Mouse (Mus musculus) urinary bladder, postnatal 14 days (tissue): Measurements from ENCODE around the gene Cbx4.

ENCODE experiments used
- DNase-seq: peaks from one replicate; pipeline ENCODE4 v3.0.0; 2021; ENCODE audit warnings: low spot score

The Cbx4 gene

GRCm38 (mm10) chr11:119041325-119041716, 44.7 kb downstream of the Cbx4 start:
- no peak for DNase-seq

DNA sequence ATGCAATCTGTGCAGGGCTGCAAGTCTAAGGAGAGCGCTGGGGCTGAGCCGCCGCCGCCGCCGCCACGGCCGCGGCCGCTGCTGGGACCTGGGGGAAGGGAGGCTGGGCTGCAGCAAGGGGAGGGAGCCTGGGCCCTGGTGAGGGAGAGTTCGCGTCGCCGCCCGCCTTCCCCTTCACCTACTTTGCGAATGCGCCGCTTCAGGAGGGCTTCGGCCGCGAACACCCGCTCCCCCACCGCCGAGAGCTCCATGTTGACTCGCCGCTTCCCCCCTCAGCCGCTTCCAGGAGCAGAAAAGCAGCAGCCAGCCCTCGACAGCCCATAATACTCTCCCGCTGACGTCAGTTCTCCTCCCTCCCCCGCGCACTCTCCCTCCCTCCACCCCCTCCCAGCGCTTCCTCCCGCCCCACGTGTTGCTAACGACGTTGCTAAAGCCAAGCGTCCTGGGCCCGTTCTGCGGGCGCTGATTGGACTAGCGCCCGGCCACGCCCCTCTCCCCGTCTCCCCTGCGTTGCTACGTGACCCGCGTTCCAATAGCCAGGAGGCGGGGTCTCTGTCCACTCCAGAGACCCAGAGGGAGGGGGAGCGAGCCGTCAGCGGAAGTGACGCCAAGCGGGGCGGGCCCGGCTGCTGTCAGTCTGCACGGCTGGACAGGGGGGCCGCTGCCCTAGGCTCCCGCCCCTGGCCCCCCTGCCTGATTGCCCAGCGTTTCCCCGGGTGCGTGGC, 45.3 kb downstream of the Cbx4 start, which contains the start of gene Cbx8:
Gene Cbx8, minus strand, starts transcription at position 370 of the 725 bp plus-strand sequence.
- DNase-seq: peak; percentile 99

- no peak for DNase-seq
Measured at GRCm38 (mm10) chr11:119039732-119040512, 46.1 kb downstream of the Cbx4 start.

- no peak for DNase-seq
Measured at GRCm38 (mm10) chr11:119038744-119039484, 47.1 kb downstream of the Cbx4 start.

GRCm38 (mm10) chr11:119037780-119038401, 48.1 kb downstream of the Cbx4 start:
- DNase-seq: no peak

DNA sequence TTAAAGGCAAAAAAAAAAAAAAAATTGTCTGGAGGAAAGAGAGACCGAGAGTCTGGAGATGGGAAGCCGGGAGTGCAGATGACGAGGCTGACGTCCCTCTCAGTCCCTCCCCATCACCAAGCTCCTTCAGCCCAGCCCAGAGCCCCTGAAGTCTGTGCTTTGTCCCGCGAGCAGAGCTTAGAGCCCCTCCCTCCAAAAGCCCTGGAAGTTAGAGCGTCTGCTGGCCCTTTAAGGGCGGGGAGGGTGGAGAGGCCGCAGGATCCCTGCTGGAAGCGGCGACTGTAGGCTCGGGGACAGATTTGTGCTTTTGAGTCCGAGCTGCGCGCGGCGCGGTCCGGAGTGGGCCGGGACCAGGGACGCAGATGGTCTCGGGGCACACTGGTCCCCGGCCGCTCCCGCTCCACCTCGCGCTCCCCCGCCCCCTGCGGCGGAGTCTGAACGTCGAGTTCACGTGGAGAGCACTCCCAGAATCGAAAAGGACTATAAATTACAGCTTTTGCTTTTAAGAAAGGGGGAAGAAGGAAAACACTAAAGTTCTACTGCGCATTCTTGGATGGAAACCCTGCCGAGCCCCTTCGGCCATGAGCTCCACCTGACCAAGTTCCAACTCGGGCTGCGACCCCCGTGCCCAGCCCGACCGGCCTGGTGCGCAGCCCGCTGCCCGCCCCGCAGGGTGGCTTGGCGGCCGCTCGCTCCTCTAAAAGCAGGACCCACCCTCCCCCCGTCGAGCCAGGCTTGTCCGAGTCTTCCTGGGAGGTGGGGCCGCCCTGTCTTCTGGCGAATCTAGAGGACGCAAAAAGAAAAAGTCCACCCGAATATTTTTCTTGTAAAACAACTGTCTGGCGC, 48.9 kb downstream of the Cbx4 start:
- DNase-seq: peak; percentile 49

GRCm38 (mm10) chr11:119036447-119036846, 49.6 kb downstream of the Cbx4 start:
- DNase-seq: no peak

DNA sequence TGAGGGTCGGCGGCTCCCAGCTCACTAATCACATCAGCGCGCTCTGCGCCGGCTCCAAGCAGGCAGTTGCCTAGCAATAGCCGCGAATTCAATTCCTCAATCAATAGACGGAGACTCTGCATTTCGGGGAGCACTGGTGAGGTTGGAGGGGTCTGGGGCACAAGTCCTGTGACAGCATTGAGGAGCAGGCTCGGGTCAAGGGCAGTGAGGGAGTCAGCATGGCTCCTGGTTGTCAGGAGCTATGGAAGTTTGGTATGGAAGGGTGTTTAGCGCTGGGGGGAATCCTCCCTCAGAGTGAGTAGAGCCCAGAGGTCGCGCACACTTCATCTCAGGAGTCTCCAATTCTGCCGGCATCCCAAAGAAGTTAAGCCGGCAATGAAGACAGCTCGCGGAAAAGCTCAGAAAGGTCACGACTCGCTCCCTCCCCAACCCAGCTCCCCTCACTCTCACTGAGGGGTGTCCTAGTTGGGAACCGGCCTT, 50.3 kb downstream of the Cbx4 start:
- DNase-seq: no peak

GRCm38 (mm10) chr11:119035094-119035685, 50.8 kb downstream of the Cbx4 start:
- DNase-seq: no peak

GRCm38 (mm10) chr11:119034635-119035034, 51.4 kb downstream of the Cbx4 start:
- no peak for DNase-seq

GRCm38 (mm10) chr11:119033874-119034558, 52.0 kb downstream of the Cbx4 start:
- peak; percentile 88 for DNase-seq
